Mouse (Mus musculus): ENCODE results near the gene Hdhd5.

The Hdhd5 gene

GRCm38 (mm10) chr6:120483211-120483626, 47.9 kb downstream of the Hdhd5 start:
- peak; percentile 71 for DNase-seq (ENCODE audit: low spot score)

- peak; percentile 7 for DNase-seq (ENCODE audit: low spot score)
Observed at GRCm38 (mm10) chr6:120482756-120483155, 48.4 kb downstream of the Hdhd5 start.

GRCm38 (mm10) chr6:120482021-120482420, 49.1 kb downstream of the Hdhd5 start:
- DNase-seq (ENCODE audit: low spot score): no peak

GRCm38 (mm10) chr6:120481538-120481937, 49.6 kb downstream of the Hdhd5 start:
- DNase-seq (ENCODE audit: low spot score): no peak

- peak; percentile 69 for DNase-seq (ENCODE audit: low spot score)
Observed at GRCm38 (mm10) chr6:120480361-120480760, 50.8 kb downstream of the Hdhd5 start.

- peak; percentile 57 for DNase-seq (ENCODE audit: low spot score)
Observed at GRCm38 (mm10) chr6:120479302-120479701, 51.8 kb downstream of the Hdhd5 start.

- no peak for DNase-seq (ENCODE audit: low spot score)
Observed at GRCm38 (mm10) chr6:120475288-120475687, 55.8 kb downstream of the Hdhd5 start.

- DNase-seq (ENCODE audit: low spot score): peak; percentile 67
Observed at GRCm38 (mm10) chr6:120473427-120473826, 57.7 kb downstream of the Hdhd5 start.

- DNase-seq (ENCODE audit: low spot score): no peak
Observed at GRCm38 (mm10) chr6:120472455-120473140, 58.5 kb downstream of the Hdhd5 start.

GRCm38 (mm10) chr6:120471991-120472441, 59.1 kb downstream of the Hdhd5 start:
- DNase-seq (ENCODE audit: low spot score): peak; percentile 53

- DNase-seq (ENCODE audit: low spot score): no peak
Observed at GRCm38 (mm10) chr6:120470666-120471065, 60.5 kb downstream of the Hdhd5 start.

- no peak for DNase-seq (ENCODE audit: low spot score)
Observed at GRCm38 (mm10) chr6:120469770-120470169, 61.3 kb downstream of the Hdhd5 start.

- no peak for DNase-seq (ENCODE audit: low spot score)
Observed at GRCm38 (mm10) chr6:120469268-120469667, 61.9 kb downstream of the Hdhd5 start.

GRCm38 (mm10) chr6:120468259-120468658, 62.9 kb downstream of the Hdhd5 start:
- DNase-seq (ENCODE audit: low spot score): no peak

- DNase-seq (ENCODE audit: low spot score): peak; percentile 54
Observed at GRCm38 (mm10) chr6:120466609-120467329, 64.3 kb downstream of the Hdhd5 start.

GRCm38 (mm10) chr6:120465393-120465792, 65.7 kb downstream of the Hdhd5 start:
- DNase-seq (ENCODE audit: low spot score): no peak

GRCm38 (mm10) chr6:120464406-120464939, 66.6 kb downstream of the Hdhd5 start:
- no peak for DNase-seq (ENCODE audit: low spot score)

GRCm38 (mm10) chr6:120463884-120464283, 67.2 kb downstream of the Hdhd5 start:
- DNase-seq (ENCODE audit: low spot score): no peak

GRCm38 (mm10) chr6:120463086-120463871, 67.8 kb downstream of the Hdhd5 start, which contains the start of gene Il17ra:
TSS of gene Il17ra (plus strand) at chr6:120463247.
- peak; percentile 58 for DNase-seq (ENCODE audit: low spot score)

GRCm38 (mm10) chr6:120462251-120462650, 68.9 kb downstream of the Hdhd5 start:
- no peak for DNase-seq (ENCODE audit: low spot score)

GRCm38 (mm10) chr6:120461217-120461616, 69.9 kb downstream of the Hdhd5 start:
- DNase-seq (ENCODE audit: low spot score): no peak
